24 mouse cellular contexts compared by ENCODE assay signal in genomic region chr1:132392872-132393271, GRCm38 (mm10). TPM values are rescaled to one million over a fixed set of nuclear protein-coding genes. Genes with fewer than 3 reads are reported as not detected.
A peak's percentile ranks its signal among the peaks of the same experiment; 100 is the strongest.
DNase-seq lines count a peak whose midpoint lies in the region; ATAC-seq and TF ChIP-seq lines count a peak whose summit lies in the region.
"Had no signal": no experiment of that assay in that cellular context is flagged by ENCODE, and none has a peak within 500 bp of the region (broad histone marks: within the 10 kb centered on the region; RNA-seq: fewer than 3 reads in every experiment).

No protein-coding gene starts in this region.

- TF ChIP-seq CTCF in layer of hippocampus, adult 2 months (conservative IDR thresholded peaks at IDR 0.05) = no peak

- H3K4me1 ChIP-seq in embryonic facial prominence, embryonic 13.5 days = peaks cover 34% of the 10 kb centered on the region
- H3K4me1 ChIP-seq in embryonic facial prominence, embryonic 10.5 days = peaks cover 40% of the 10 kb centered on the region

- H3K9ac ChIP-seq in embryonic facial prominence, embryonic 13.5 days = no peak overlapping the region
- H3K9ac ChIP-seq: embryonic facial prominence, embryonic 12.5 days; forebrain, embryonic 13.5 days; heart, embryonic 12.5 days; heart, embryonic 15.5 days; hindbrain, embryonic 13.5 days had no signal

- no peaks in the 10 kb centered on the region for H3K9me3 ChIP-seq in embryonic facial prominence, embryonic 13.5 days
- H3K9me3 ChIP-seq in embryonic facial prominence, embryonic 10.5 days = no peaks in the 10 kb centered on the region
- H3K9me3 ChIP-seq: embryonic facial prominence, embryonic 12.5 days; forebrain, embryonic 13.5 days; heart, embryonic 15.5 days; hindbrain, embryonic 13.5 days had no signal

- 0 out of 2 replicates have a peak overlapping the region, but pooled peaks have one; percentile 88 for H3K27ac ChIP-seq in embryonic facial prominence, embryonic 13.5 days
- no peak overlapping the region for H3K27ac ChIP-seq in embryonic facial prominence, embryonic 10.5 days (replicated peaks)
- H3K27ac ChIP-seq in layer of hippocampus, adult 2 months = peak overlapping the region; percentile 97
- H3K27ac ChIP-seq: embryonic facial prominence, embryonic 12.5 days; heart, embryonic 15.5 days had no signal

- no peaks in the 10 kb centered on the region for H3K36me3 ChIP-seq in embryonic facial prominence, embryonic 13.5 days
- no peaks in the 10 kb centered on the region for H3K36me3 ChIP-seq in embryonic facial prominence, embryonic 10.5 days (replicated peaks)
- H3K36me3 ChIP-seq: embryonic facial prominence, embryonic 12.5 days; heart, embryonic 12.5 days; heart, embryonic 15.5 days; hindbrain, embryonic 10.5 days; hindbrain, embryonic 13.5 days had no signal

- no peak overlapping the region for H3K4me2 ChIP-seq in embryonic facial prominence, embryonic 13.5 days
- H3K4me2 ChIP-seq: embryonic facial prominence, embryonic 12.5 days; heart, embryonic 12.5 days had no signal

- no peaks in the 10 kb centered on the region for H3K27me3 ChIP-seq in embryonic facial prominence, embryonic 13.5 days
- peaks cover 9% of the 10 kb centered on the region for H3K27me3 ChIP-seq in embryonic facial prominence, embryonic 10.5 days (replicated peaks; ENCODE audit: low read depth, poor library complexity, severe bottlenecking)
- H3K27me3 ChIP-seq: embryonic facial prominence, embryonic 12.5 days; forebrain, embryonic 13.5 days; heart, embryonic 12.5 days; heart, embryonic 15.5 days; hindbrain, embryonic 13.5 days had no signal

- H3K4me3 ChIP-seq in embryonic facial prominence, embryonic 13.5 days = no peak overlapping the region
- H3K4me3 ChIP-seq in embryonic facial prominence, embryonic 10.5 days = no peak overlapping the region
- H3K4me3 ChIP-seq in layer of hippocampus, adult 2 months = no peak overlapping the region
- H3K4me3 ChIP-seq: embryonic facial prominence, embryonic 12.5 days; forebrain, embryonic 13.5 days; gastrocnemius, adult 2 months; heart, embryonic 12.5 days; heart, embryonic 15.5 days; hindbrain, embryonic 10.5 days; hindbrain, embryonic 13.5 days had no signal

- ATAC-seq in embryonic facial prominence, embryonic 13.5 days (ENCODE audit: insufficient number of reproducible peaks, insufficient read depth, low FRiP score, low TSS enrichment, low read depth) = no peak
- ATAC-seq: activated CD4-positive, CD25-positive, alpha-beta regulatory T cell, adult 4 months; forebrain, embryonic 13.5 days; forebrain, embryonic 16.5 days; intestine, postnatal 0 days had no signal

- DNase-seq in cerebellum, adult 11-12 months = peak; percentile 26
- no peak for DNase-seq in cerebellum, adult 8-10 months
- no peak for DNase-seq in embryonic facial prominence, embryonic 10.5 days (ENCODE audit: low spot score)
- no peak for DNase-seq in layer of hippocampus, adult 2 months (ENCODE audit: low spot score in 2 of 2)
- no peak for DNase-seq in layer of hippocampus, adult 9-10 months (ENCODE audit: low spot score)
- DNase-seq in brain, adult 2 months (ENCODE audit: low read depth, low spot score) = peak; percentile 45
- DNase-seq: adrenal gland, adult 8-10 months; adrenal gland, postnatal 25 days; cerebellum, adult 2 months; gastrocnemius, adult 2 months; gastrocnemius, postnatal 25 days; heart, adult 18-20 months; heart, postnatal 10 days; heart, postnatal 36 days had no signal

- 54% methylated on average over 5 of the region's 5 CpGs for WGBS in embryonic facial prominence, embryonic 13.5 days
- 85% methylated on average over 5 of the region's 5 CpGs for WGBS in embryonic facial prominence, embryonic 10.5 days

RNA-seq across cellular contexts. Expression of gene Tmcc2, which starts 1.8 kb away (rescaled TPM):
- polyA plus RNA-seq in embryonic facial prominence, embryonic 13.5 days (2015; fragmentation: Nextera tagmentation; extraction: Ambion mirVana) = 10.5 and 16.1 TPM in 2 replicates
- polyA plus RNA-seq in embryonic facial prominence, embryonic 10.5 days (2016; fragmentation: Nextera tagmentation; extraction: Ambion mirVana) = 10.2 and 11.7 TPM in 2 replicates
- total RNA-seq in layer of hippocampus, adult 2 months (2021) = 100 to 1,000 TPM; 242 to 256 TPM

RNA-seq across cellular contexts. Expression of gene Dstyk, which starts 24.5 kb away (rescaled TPM):
- 16.1 and 17.7 TPM in 2 replicates for polyA plus RNA-seq in embryonic facial prominence, embryonic 13.5 days (2015; fragmentation: Nextera tagmentation; extraction: Ambion mirVana)
- 13.2 and 13.5 TPM in 2 replicates for polyA plus RNA-seq in embryonic facial prominence, embryonic 10.5 days (2016; fragmentation: Nextera tagmentation; extraction: Ambion mirVana)
- total RNA-seq in layer of hippocampus, adult 2 months (2021) = 10 to 100 TPM; 49.0 to 50.2 TPM

Comparison
In these comparisons a context has a peak if more than half of its experiments do, and no peak if none do; other contexts are left out.
1. DNase-seq: peak in cerebellum, adult 11-12 months (single experiment) and brain, adult 2 months (single experiment); none in cerebellum, adult 8-10 months (single experiment), embryonic facial prominence, embryonic 10.5 days (single experiment), layer of hippocampus, adult 2 months (0 of 2) and layer of hippocampus, adult 9-10 months (single experiment).